22 mouse cellular contexts compared by ENCODE assay signal in genomic region chr4:126805741-126806140, GRCm38 (mm10). TPM values are rescaled to one million over a fixed set of nuclear protein-coding genes. Genes with fewer than 3 reads are reported as not detected.
DNase-seq lines count a peak whose midpoint lies in the region; TF ChIP-seq lines count a peak whose summit lies in the region.
"Had no signal": no experiment of that assay in that cellular context is flagged by ENCODE, and none has a peak within 500 bp of the region (broad histone marks: within the 10 kb centered on the region; RNA-seq: fewer than 3 reads in every experiment).

No protein-coding gene starts in this region.

- H3K9me3 ChIP-seq in heart, embryonic 10.5 days, result no peaks in the 10 kb centered on the region
- H3K9me3 ChIP-seq: embryonic facial prominence, embryonic 12.5 days; embryonic facial prominence, embryonic 15.5 days; heart, embryonic 12.5 days; hindbrain, embryonic 10.5 days; hindbrain, embryonic 13.5 days; intestine, embryonic 15.5 days had no signal

- 44% methylated on average over 4 of the region's 4 CpGs for WGBS in heart, embryonic 10.5 days
- 72% methylated on average over 4 of the region's 4 CpGs for WGBS in olfactory bulb, adult 2 months

- no peaks in the 10 kb centered on the region for H3K27me3 ChIP-seq in heart, embryonic 10.5 days (ENCODE audit: insufficient read depth, poor library complexity, severe bottlenecking)
- H3K27me3 ChIP-seq: embryonic facial prominence, embryonic 12.5 days; embryonic facial prominence, embryonic 15.5 days; heart, embryonic 12.5 days; hindbrain, embryonic 13.5 days; intestine, embryonic 15.5 days had no signal

- H3K4me1 ChIP-seq in heart, embryonic 10.5 days, result peaks cover 25% of the 10 kb centered on the region
- peaks cover 16% of the 10 kb centered on the region for H3K4me1 ChIP-seq in olfactory bulb, adult 2 months (ENCODE audit: control insufficient read depth, insufficient read depth, low read length)
- H3K4me1 ChIP-seq: embryonic facial prominence, embryonic 12.5 days had no signal

- no peak overlapping the region for H3K4me3 ChIP-seq in heart, embryonic 10.5 days
- H3K4me3 ChIP-seq in olfactory bulb, adult 2 months (ENCODE audit: insufficient read depth, low read depth, low read length), result no peak overlapping the region
- H3K4me3 ChIP-seq: embryonic facial prominence, embryonic 12.5 days; embryonic facial prominence, embryonic 15.5 days; gastrocnemius, adult 2 months; heart, adult 2 months; heart, embryonic 12.5 days; hindbrain, embryonic 10.5 days; hindbrain, embryonic 13.5 days; intestine, embryonic 15.5 days had no signal

- TF ChIP-seq CTCF in olfactory bulb, adult 2 months (IDR thresholded peaks at IDR 0.05; ENCODE audit: insufficient read depth, low read depth, low read length), result no peak

- peaks cover 10% of the 10 kb centered on the region; the same call in 1 of the 2 replicates for H3K36me3 ChIP-seq in heart, embryonic 10.5 days
- H3K36me3 ChIP-seq: intestine, embryonic 15.5 days had no signal

- no peak overlapping the region for H3K27ac ChIP-seq in heart, embryonic 10.5 days
- peak overlapping the region; percentile 35; the same call in 1 of the 2 replicates for H3K27ac ChIP-seq in olfactory bulb, adult 2 months (ENCODE audit: insufficient read depth, low read depth, low read length)
- H3K27ac ChIP-seq: embryonic facial prominence, embryonic 12.5 days; embryonic facial prominence, embryonic 15.5 days; gastrocnemius, adult 2 months; heart, adult 2 months; hindbrain, embryonic 10.5 days; hindbrain, embryonic 13.5 days; intestine, embryonic 15.5 days had no signal

- TF ChIP-seq POLR2A in olfactory bulb, adult 2 months (IDR thresholded peaks at IDR 0.05; ENCODE audit: insufficient read depth, low read depth, low read length), result no peak

- DNase-seq in adrenal gland, adult 8-10 months, result peak; percentile 7
- DNase-seq in adrenal gland, postnatal 4 days (ENCODE audit: low spot score in 2 of 2), result no peak
- DNase-seq in heart, embryonic 10.5 days (ENCODE audit: low spot score), result peak; percentile 56
- DNase-seq in heart, adult 9 months (ENCODE audit: low spot score in 2 of 2), result no peak
- DNase-seq in adrenal gland, postnatal 36 days, result peak; percentile 10 to 25
- DNase-seq: cerebellum, adult 11 months; cerebellum, adult 2 months; cerebellum, adult 9-11 months; cerebellum, postnatal 25 days; forebrain, postnatal 0 days; gastrocnemius, adult 2 months; gastrocnemius, postnatal 25 days; heart, adult 2 months; kidney, adult 11 months; kidney, adult 8-10 months had no signal

RNA-seq across cellular contexts. Expression of gene AU040320, which starts 52.4 kb away (rescaled TPM):
- total RNA-seq in adrenal gland, adult 8-10 months (2022), result 10 to 100 TPM; 49.5 to 65.4 (median 54.9) TPM
- 10 to 100 TPM; 40.9 to 42.0 TPM for total RNA-seq in adrenal gland, postnatal 4 days (2021)
- polyA plus RNA-seq in heart, embryonic 10.5 days (2016; fragmentation: Nextera tagmentation; extraction: Ambion mirVana), result 19.8 and 30.4 TPM in 2 replicates
- 10 to 100 TPM; 37.1 to 37.6 TPM for total RNA-seq in adrenal gland, postnatal 36 days (2021)
- not detected in 2 replicates for polyA plus RNA-seq in olfactory bulb, adult 2 months (2012; ENCODE audit: insufficient read depth, insufficient read length, low replicate concordance, missing spikeins)

RNA-seq across cellular contexts. Expression of gene Ncdn, which starts 52.5 kb away (rescaled TPM):
- 10 to 100 TPM; 34.5 to 45.6 (median 42.7) TPM for total RNA-seq in adrenal gland, adult 8-10 months (2022)
- 10 to 100 TPM; 34.5 to 35.7 TPM for total RNA-seq in adrenal gland, postnatal 4 days (2021)
- 27.0 and 31.6 TPM in 2 replicates for polyA plus RNA-seq in heart, embryonic 10.5 days (2016; fragmentation: Nextera tagmentation; extraction: Ambion mirVana)
- total RNA-seq in adrenal gland, postnatal 36 days (2021), result 10 to 100 TPM; 31.7 to 36.1 TPM
- polyA plus RNA-seq in olfactory bulb, adult 2 months (2012; ENCODE audit: insufficient read depth, insufficient read length, low replicate concordance, missing spikeins), result 194 and 284 TPM in 2 replicates

Comparison
In these comparisons a context has a peak if more than half of its experiments do, and no peak if none do; other contexts are left out.
1. DNase-seq: peak in adrenal gland, adult 8-10 months (single experiment), heart, embryonic 10.5 days (single experiment) and adrenal gland, postnatal 36 days (2 of 2); none in adrenal gland, postnatal 4 days (0 of 2) and heart, adult 9 months (0 of 2).